Mouse (Mus musculus) cerebellum, adult 11 months (tissue): ENCODE data around the gene Gm10681.
"Not testable (repeated sequence)": the region's sequence is repeated elsewhere in the genome, so short reads cannot be mapped to it uniquely, and the experiment has no call there.

Source experiments
- DNase-seq: peaks from one replicate; pipeline ENCODE4 v3.0.0; 2022

Gene Gm10681

GRCm38 (mm10) chr3:98507229-98507628 lies 81.4 kb downstream of the Gm10681 start:
- DNase-seq: not testable (repeated sequence)
